Mouse (Mus musculus) C2C12 (cell line): ENCODE data around the gene 1110025L11Rik.
"Not testable (repeated sequence)": the region's sequence is repeated elsewhere in the genome, so short reads cannot be mapped to it uniquely, and the experiment has no call there.

Source experiments
- CTCF ChIP-seq: IDR thresholded peaks from one replicate; pipeline ENCODE4 v1.5.1; 2011; ENCODE audit not compliant: control insufficient read depth, insufficient read depth, insufficient read length
- FOSL1 ChIP-seq: IDR thresholded peaks from one replicate; pipeline ENCODE4 v1.8.0; 2011; ENCODE audit warnings: mild to moderate bottlenecking, low read length; ENCODE audit not compliant: poor library complexity, insufficient read depth, severe bottlenecking
- USF1 ChIP-seq: IDR thresholded peaks from one replicate; pipeline ENCODE4 v1.6.1; 2011; ENCODE audit warnings: low read depth, mild to moderate bottlenecking, control low read depth, moderate library complexity

DNA sequence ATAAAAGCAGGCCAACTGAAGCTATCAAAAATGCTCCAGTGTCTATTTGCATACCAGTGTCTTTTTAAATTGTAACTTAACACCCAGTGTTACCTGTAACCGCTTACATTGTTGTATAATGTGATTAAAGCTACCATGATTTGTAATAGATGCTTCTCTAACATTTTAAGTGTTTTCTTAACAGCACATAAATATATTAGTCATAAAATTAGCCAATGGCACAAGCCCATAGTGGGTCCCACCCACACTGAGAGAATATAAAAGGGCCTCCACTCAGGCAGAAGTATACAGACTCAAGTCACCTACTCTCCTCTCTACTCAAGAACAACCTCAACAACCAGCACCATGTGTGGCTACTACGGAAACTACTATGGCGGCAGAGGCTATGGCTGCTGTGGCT, 48.8 kb downstream of the 1110025L11Rik start, which contains the start of gene Gm10229:
- TF ChIP-seq CTCF, USF1, FOSL1: not testable (repeated sequence)
